Mouse (Mus musculus) frontal cortex, postnatal 14 days (tissue): ENCODE results near the gene Mst1r.

ENCODE experiments used
- DNase-seq, 2 experiments: peaks; one replicate each; pipeline ENCODE4 v3.0.0; 2022; ENCODE audit warnings: low spot score in 2 of 2

Mst1r gene

GRCm38 (mm10) chr9:107955613-107956289, 49.1 kb downstream of the Mst1r start:
- no peak for DNase-seq

GRCm38 (mm10) chr9:107957141-107957540, 50.5 kb downstream of the Mst1r start:
- DNase-seq, result no peak

- no peak for DNase-seq
Measured at GRCm38 (mm10) chr9:107959896-107960295, 53.2 kb downstream of the Mst1r start.

- no peak for DNase-seq
Measured at GRCm38 (mm10) chr9:107960928-107961327, 54.3 kb downstream of the Mst1r start.

- DNase-seq, result peak; percentile 72 to 81
Measured at GRCm38 (mm10) chr9:107961351-107961762, 54.7 kb downstream of the Mst1r start.

GRCm38 (mm10) chr9:107961881-107962280, 55.2 kb downstream of the Mst1r start:
- peak; percentile 62 to 73 for DNase-seq

- no peak for DNase-seq
Measured at GRCm38 (mm10) chr9:107962916-107963315, 56.2 kb downstream of the Mst1r start.

GRCm38 (mm10) chr9:107963700-107964099, 57.0 kb downstream of the Mst1r start:
- peak in 1 of 2 experiments; percentile 66 for DNase-seq

- DNase-seq, result no peak
Measured at GRCm38 (mm10) chr9:107964681-107965080, 58.0 kb downstream of the Mst1r start.

GRCm38 (mm10) chr9:107966676-107967075, 60.0 kb downstream of the Mst1r start:
- no peak for DNase-seq

- DNase-seq, result no peak
Measured at GRCm38 (mm10) chr9:107967437-107967836, 60.8 kb downstream of the Mst1r start.

GRCm38 (mm10) chr9:107968531-107968930, 61.9 kb downstream of the Mst1r start:
- no peak for DNase-seq
